Mouse (Mus musculus): ENCODE data around the gene Dis3l. TPM values are rescaled to one million over a fixed set of nuclear protein-coding genes. Genes with fewer than 3 reads are reported as not detected.

Dis3l gene
- total and polyA plus RNA-seq, 2 experiments from 2014 or later: 11.8 to 12.9 TPM

GRCm38 (mm10) chr9:64383021-64383788 lies 42.1 kb upstream of the Dis3l start:
- no peak overlapping the region for H3K4me3 ChIP-seq (ENCODE audit: low read depth, low read length)
- peaks cover 53% of the 10 kb centered on the region for H3K27me3 ChIP-seq (ENCODE audit: control insufficient read depth, insufficient read depth, low read length)
- TF ChIP-seq CTCF (IDR thresholded peaks at IDR 0.05; ENCODE audit: low read depth) (no peak), EP300 (IDR thresholded peaks at IDR 0.05; ENCODE audit: low read depth) (no peak)
- ATAC-seq (ENCODE audit: insufficient read depth, low read depth) (no peak), DNase-seq (ENCODE audit: low spot score) (no peak)
- H3K9ac ChIP-seq (replicated peaks; ENCODE audit: low read depth, low read length): no peak overlapping the region
- no peak overlapping the region for H3K4me2 ChIP-seq (ENCODE audit: low read depth, low read length)
- peaks cover 7% of the 10 kb centered on the region; the same call in 1 of the 2 replicates for H3K4me1 ChIP-seq (ENCODE audit: control insufficient read depth, insufficient read depth)
- H3K9me3 ChIP-seq (replicated peaks; ENCODE audit: control insufficient read depth, low read length): no peaks in the 10 kb centered on the region
- 46% methylated on average over 10 of the region's 10 CpGs for WGBS
- H3K36me3 ChIP-seq (replicated peaks; ENCODE audit: control insufficient read depth, insufficient read depth, low read length): no peaks in the 10 kb centered on the region
- H3K27ac ChIP-seq (ENCODE audit: low read depth): no peak overlapping the region

- no peaks in the 10 kb centered on the region for H3K36me3 ChIP-seq (replicated peaks; ENCODE audit: control insufficient read depth, insufficient read depth, low read length)
- no peak overlapping the region for H3K9ac ChIP-seq (replicated peaks; ENCODE audit: low read depth, low read length)
- no peak overlapping the region for H3K4me3 ChIP-seq (ENCODE audit: low read depth, low read length)
- 82% methylated on average over 2 of the region's 2 CpGs for WGBS
- no peak for DNase-seq (ENCODE audit: low spot score)
- H3K9me3 ChIP-seq (replicated peaks; ENCODE audit: control insufficient read depth, low read length): no peaks in the 10 kb centered on the region
- ATAC-seq (ENCODE audit: insufficient read depth, low read depth): no peak
- H3K27ac ChIP-seq (ENCODE audit: low read depth): no peak overlapping the region
- no peak for TF ChIP-seq CTCF (IDR thresholded peaks at IDR 0.05; ENCODE audit: low read depth)
- no peak for TF ChIP-seq EP300 (IDR thresholded peaks at IDR 0.05; ENCODE audit: low read depth)
- no peaks in the 10 kb centered on the region for H3K4me1 ChIP-seq (ENCODE audit: control insufficient read depth, insufficient read depth)
- H3K27me3 ChIP-seq (ENCODE audit: control insufficient read depth, insufficient read depth, low read length): 0 out of 2 replicates have a peak, but pooled peaks cover 3% of the 10 kb centered on the region
- no peak overlapping the region for H3K4me2 ChIP-seq (ENCODE audit: low read depth, low read length)
These were observed 35.3 kb upstream of the Dis3l start for GRCm38 (mm10) chr9:64376380-64376779.

- H3K9me3 ChIP-seq (replicated peaks; ENCODE audit: control insufficient read depth, low read length): no peaks in the 10 kb centered on the region
- no peaks in the 10 kb centered on the region for H3K4me1 ChIP-seq (ENCODE audit: control insufficient read depth, insufficient read depth)
- H3K36me3 ChIP-seq (replicated peaks; ENCODE audit: control insufficient read depth, insufficient read depth, low read length): no peaks in the 10 kb centered on the region
- no peaks in the 10 kb centered on the region for H3K27me3 ChIP-seq (ENCODE audit: control insufficient read depth, insufficient read depth, low read length)
- DNase-seq (ENCODE audit: low spot score) (no peak), ATAC-seq (ENCODE audit: insufficient read depth, low read depth) (no peak)
- H3K9ac ChIP-seq (replicated peaks; ENCODE audit: low read depth, low read length): no peak overlapping the region
- H3K27ac ChIP-seq (ENCODE audit: low read depth): no peak overlapping the region
- H3K4me2 ChIP-seq (ENCODE audit: low read depth, low read length): no peak overlapping the region
- no peak overlapping the region for H3K4me3 ChIP-seq (ENCODE audit: low read depth, low read length)
- WGBS: 62% methylated on average over 11 of the region's 11 CpGs
- no peak for TF ChIP-seq CTCF (IDR thresholded peaks at IDR 0.05; ENCODE audit: low read depth)
- TF ChIP-seq EP300 (IDR thresholded peaks at IDR 0.05; ENCODE audit: low read depth): no peak
These were observed 30.3 kb upstream of the Dis3l start for GRCm38 (mm10) chr9:64371305-64371819.

GRCm38 (mm10) chr9:64369871-64370270 lies 28.8 kb upstream of the Dis3l start:
- TF ChIP-seq CTCF (IDR thresholded peaks at IDR 0.05; ENCODE audit: low read depth) (no peak), EP300 (IDR thresholded peaks at IDR 0.05; ENCODE audit: low read depth) (no peak)
- no peaks in the 10 kb centered on the region for H3K9me3 ChIP-seq (replicated peaks; ENCODE audit: control insufficient read depth, low read length)
- H3K4me1 ChIP-seq (ENCODE audit: control insufficient read depth, insufficient read depth): no peaks in the 10 kb centered on the region
- WGBS: 33% methylated on average over 7 of the region's 7 CpGs
- ATAC-seq (ENCODE audit: insufficient read depth, low read depth): no peak
- H3K36me3 ChIP-seq (replicated peaks; ENCODE audit: control insufficient read depth, insufficient read depth, low read length): no peaks in the 10 kb centered on the region
- H3K4me3 ChIP-seq (ENCODE audit: low read depth, low read length): no peak overlapping the region
- no peak overlapping the region for H3K27ac ChIP-seq (ENCODE audit: low read depth)
- no peaks in the 10 kb centered on the region for H3K27me3 ChIP-seq (ENCODE audit: control insufficient read depth, insufficient read depth, low read length)
- DNase-seq (ENCODE audit: low spot score): no peak
- no peak overlapping the region for H3K9ac ChIP-seq (replicated peaks; ENCODE audit: low read depth, low read length)
- no peak overlapping the region for H3K4me2 ChIP-seq (ENCODE audit: low read depth, low read length)

GRCm38 (mm10) chr9:64361231-64361950 lies 20.3 kb upstream of the Dis3l start:
- Histone ChIP-seq H3K4me2 (ENCODE audit: low read depth, low read length) (no peak overlapping the region), H3K9ac (replicated peaks; ENCODE audit: low read depth, low read length) (no peak overlapping the region), H3K36me3 (replicated peaks; ENCODE audit: control insufficient read depth, insufficient read depth, low read length) (no peaks in the 10 kb centered on the region), H3K4me3 (ENCODE audit: low read depth, low read length) (no peak overlapping the region), H3K27ac (ENCODE audit: low read depth) (no peak overlapping the region), H3K27me3 (ENCODE audit: control insufficient read depth, insufficient read depth, low read length) (no peaks in the 10 kb centered on the region), H3K9me3 (replicated peaks; ENCODE audit: control insufficient read depth, low read length) (no peaks in the 10 kb centered on the region), H3K4me1 (ENCODE audit: control insufficient read depth, insufficient read depth) (no peaks in the 10 kb centered on the region)
- TF ChIP-seq CTCF (IDR thresholded peaks at IDR 0.05; ENCODE audit: low read depth) (no peak), EP300 (IDR thresholded peaks at IDR 0.05; ENCODE audit: low read depth) (no peak)
- WGBS: 77% methylated on average over 9 of the region's 9 CpGs
- DNase-seq (ENCODE audit: low spot score) (no peak), ATAC-seq (ENCODE audit: insufficient read depth, low read depth) (no peak)

All from heart, postnatal 0 days (tissue).